ENCODE assay signal across 8 mouse cellular contexts in the genomic region with DNA sequence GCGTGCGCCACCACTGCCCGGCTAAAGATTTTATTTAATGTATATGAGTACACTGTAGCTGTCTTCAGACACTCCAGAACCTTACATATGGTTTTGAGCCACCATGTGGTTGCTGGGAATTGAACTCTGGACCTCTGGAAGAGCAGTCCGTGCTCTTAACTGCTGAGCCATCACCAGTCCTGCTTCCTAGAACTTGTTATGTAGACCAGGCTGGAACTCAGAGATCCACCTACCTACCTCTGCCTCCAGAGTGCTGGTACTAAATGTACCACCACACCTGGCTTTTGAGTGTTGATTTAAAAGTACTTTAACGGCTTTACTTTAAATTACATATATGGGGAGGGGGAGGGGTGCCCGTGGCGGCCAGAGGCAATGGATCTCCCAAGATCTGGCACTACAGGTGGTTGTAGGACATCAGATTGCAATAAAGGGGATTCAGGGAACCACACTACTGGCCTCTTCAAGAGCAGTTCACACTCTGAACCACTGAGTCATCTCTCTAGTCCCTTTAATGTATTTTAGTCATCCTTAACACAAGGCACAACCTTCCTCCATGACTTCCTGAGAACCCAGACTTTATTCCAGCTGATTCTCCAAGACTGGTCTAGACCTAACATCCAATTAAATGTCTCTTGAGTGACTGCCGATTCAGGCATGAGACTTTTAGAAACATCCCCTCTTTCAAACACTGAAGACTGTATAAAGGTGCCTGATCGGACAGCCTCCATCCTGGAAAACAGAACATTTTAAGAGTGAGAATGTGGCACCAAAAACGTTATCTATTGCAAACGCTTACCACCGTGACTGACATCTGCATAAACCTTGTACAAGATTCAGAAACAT. TPM values are rescaled to one million over a fixed set of nuclear protein-coding genes. Genes with fewer than 3 reads are reported as not detected.
A peak's percentile ranks its signal among the peaks of the same experiment; 100 is the strongest.
DNase-seq lines count a peak whose midpoint lies in the region; ATAC-seq and TF ChIP-seq lines count a peak whose summit lies in the region.

No protein-coding gene starts in this region.

- H3K9me3 ChIP-seq in heart, embryonic 12.5 days (replicated peaks) = no peaks in the 10 kb centered on the region
- H3K9me3 ChIP-seq in E14TG2a.4 (ENCODE audit: low read length) = no peaks in the 10 kb centered on the region
- H3K9me3 ChIP-seq in forebrain, embryonic 15.5 days = no peaks in the 10 kb centered on the region
- H3K9me3 ChIP-seq in liver, postnatal 0 days (ENCODE audit: low read length) = no peaks in the 10 kb centered on the region

- 53% methylated on average over 12 of the region's 12 CpGs for WGBS in heart, embryonic 12.5 days
- 54% methylated on average over 12 of the region's 12 CpGs for WGBS in forebrain, embryonic 15.5 days
- WGBS in liver, postnatal 0 days (ENCODE audit: insufficient replicate concordance) = 37% methylated on average over 12 of the region's 12 CpGs

- no peak for TF ChIP-seq CTCF in E14TG2a.4 (conservative IDR thresholded peaks at IDR 0.05; ENCODE audit: low read length)
- TF ChIP-seq CTCF in liver, postnatal 0 days (IDR thresholded peaks at IDR 0.05; ENCODE audit: low read depth) = no peak

- DNase-seq in heart, postnatal 4 days = no peak
- DNase-seq in liver, postnatal 0 days = no peak
- no peak for DNase-seq in urinary bladder, postnatal 4 days (ENCODE audit: low spot score in 2 of 2)
- no peak for DNase-seq in cerebellum, adult 9-11 months
- DNase-seq in thymus, postnatal 4 days = no peak

- H3K4me3 ChIP-seq in heart, embryonic 12.5 days = peak overlapping the region; percentile 96
- H3K4me3 ChIP-seq in E14TG2a.4 (replicated peaks; ENCODE audit: low read length) = peak overlapping the region; percentile 98
- peak overlapping the region; percentile 62 for H3K4me3 ChIP-seq in forebrain, embryonic 15.5 days
- peak overlapping the region; percentile 85 for H3K4me3 ChIP-seq in liver, postnatal 0 days (ENCODE audit: low read depth, low read length)

- no peaks in the 10 kb centered on the region for H3K27me3 ChIP-seq in heart, embryonic 12.5 days (replicated peaks)
- no peaks in the 10 kb centered on the region for H3K27me3 ChIP-seq in E14TG2a.4 (ENCODE audit: insufficient read depth, low read length)
- H3K27me3 ChIP-seq in forebrain, embryonic 15.5 days = no peaks in the 10 kb centered on the region
- H3K27me3 ChIP-seq in liver, postnatal 0 days (ENCODE audit: insufficient read depth, low read length) = no peaks in the 10 kb centered on the region

- no peak overlapping the region for H3K27ac ChIP-seq in heart, embryonic 12.5 days (ENCODE audit: poor library complexity, severe bottlenecking)
- no peak overlapping the region for H3K27ac ChIP-seq in forebrain, embryonic 15.5 days (replicated peaks)
- peak overlapping the region; percentile 80 for H3K27ac ChIP-seq in liver, postnatal 0 days (ENCODE audit: low read depth)

- TF ChIP-seq EP300 in liver, postnatal 0 days (IDR thresholded peaks at IDR 0.05; ENCODE audit: low read depth) = no peak

- ATAC-seq in heart, embryonic 12.5 days (ENCODE audit: insufficient number of reproducible peaks, low FRiP score) = no peak
- no peak for ATAC-seq in forebrain, embryonic 15.5 days (replicated peaks)
- no peak for ATAC-seq in liver, postnatal 0 days

- peaks cover 39% of the 10 kb centered on the region for H3K36me3 ChIP-seq in heart, embryonic 12.5 days
- peaks cover 54% of the 10 kb centered on the region for H3K36me3 ChIP-seq in E14TG2a.4 (ENCODE audit: insufficient read depth, low read length)
- H3K36me3 ChIP-seq in forebrain, embryonic 15.5 days = peaks cover 33% of the 10 kb centered on the region
- peaks cover 32% of the 10 kb centered on the region for H3K36me3 ChIP-seq in liver, postnatal 0 days (replicated peaks; ENCODE audit: insufficient read depth, low read length)

- peaks cover 30% of the 10 kb centered on the region for H3K4me1 ChIP-seq in heart, embryonic 12.5 days (replicated peaks)
- peaks cover 63% of the 10 kb centered on the region for H3K4me1 ChIP-seq in E14TG2a.4 (replicated peaks; ENCODE audit: low read depth, low read length)
- H3K4me1 ChIP-seq in forebrain, embryonic 15.5 days = peaks cover 39% of the 10 kb centered on the region
- H3K4me1 ChIP-seq in liver, postnatal 0 days (ENCODE audit: insufficient read depth) = peaks cover 21% of the 10 kb centered on the region

- H3K4me2 ChIP-seq in heart, embryonic 12.5 days = peak overlapping the region; percentile 88
- peak overlapping the region; percentile 70 for H3K4me2 ChIP-seq in forebrain, embryonic 15.5 days (replicated peaks)
- peak overlapping the region; percentile 74 for H3K4me2 ChIP-seq in liver, postnatal 0 days (ENCODE audit: low read depth, low read length)

- H3K9ac ChIP-seq in heart, embryonic 12.5 days = peak overlapping the region; percentile 98
- peak overlapping the region; percentile 81 for H3K9ac ChIP-seq in forebrain, embryonic 15.5 days (replicated peaks)
- H3K9ac ChIP-seq in liver, postnatal 0 days (replicated peaks) = peak overlapping the region; percentile 95

RNA-seq across cellular contexts. Expression of a gene that starts 1.3 kb away (rescaled TPM):
- 229 and 244 TPM in 2 replicates for polyA plus RNA-seq in heart, embryonic 12.5 days (2016; fragmentation: Nextera tagmentation; extraction: Ambion mirVana)
- 100 to 1,000 TPM; 160 to 162 TPM for total RNA-seq in heart, postnatal 4 days (2021)
- 270 and 280 TPM in 2 replicates for polyA plus RNA-seq in forebrain, embryonic 15.5 days (2015; fragmentation: Nextera tagmentation; extraction: Ambion mirVana)
- 118 and 124 TPM in 2 replicates for polyA plus RNA-seq in liver, postnatal 0 days (2015; fragmentation: Nextera tagmentation; extraction: Ambion mirVana)

RNA-seq across cellular contexts. Expression of a gene that starts 20.2 kb away (rescaled TPM):
- polyA plus RNA-seq in heart, embryonic 12.5 days (2016; fragmentation: Nextera tagmentation; extraction: Ambion mirVana) = 0.44 TPM in 1 of 2 replicates, not detected in the other
- not detected for total RNA-seq in heart, postnatal 4 days (2021)
- polyA plus RNA-seq in forebrain, embryonic 15.5 days (2015; fragmentation: Nextera tagmentation; extraction: Ambion mirVana) = not detected in 2 replicates
- not detected in 2 replicates for polyA plus RNA-seq in liver, postnatal 0 days (2015; fragmentation: Nextera tagmentation; extraction: Ambion mirVana)

RNA-seq across cellular contexts. Expression of a gene that starts 20.3 kb away (rescaled TPM):
- polyA plus RNA-seq in heart, embryonic 12.5 days (2016; fragmentation: Nextera tagmentation; extraction: Ambion mirVana) = 0.48 and 0.70 TPM in 2 replicates
- total RNA-seq in heart, postnatal 4 days (2021) = 1 to 10 TPM in 1 of 2 experiments, under 1 TPM in 1; 0.45 to 1.1 TPM
- polyA plus RNA-seq in forebrain, embryonic 15.5 days (2015; fragmentation: Nextera tagmentation; extraction: Ambion mirVana) = 9.8 and 10.6 TPM in 2 replicates
- 63.7 and 70.1 TPM in 2 replicates for polyA plus RNA-seq in liver, postnatal 0 days (2015; fragmentation: Nextera tagmentation; extraction: Ambion mirVana)
